Mouse (Mus musculus) intestine, postnatal 0 days (tissue): Measurements from ENCODE around the gene Fat1. TPM values are rescaled to one million over a fixed set of nuclear protein-coding genes. Genes with fewer than 3 reads are reported as not detected.

Experiments
- ATAC-seq: fragments of 200-750 bp; cut with Nextera tagmentation; 2 replicates; pipeline ENCODE4 v1.8.0; 2017; ENCODE audit warnings: mild to moderate bottlenecking, moderate TSS enrichment, moderate library complexity
- H3K27ac ChIP-seq: fragments of 300-500 bp; sonication (generic); 2 replicates; pipeline ENCODE4 v1.5.1; 2014; ENCODE audit warnings: mild to moderate bottlenecking, low read depth, low read length, moderate library complexity
- H3K27me3 ChIP-seq: fragments of 300-500 bp; sonication (generic); replicated peaks from 2 replicates; pipeline ENCODE4 v1.6.1; 2014; ENCODE audit warnings: low read length, mixed read lengths; ENCODE audit not compliant: control insufficient read depth, insufficient read depth
- H3K36me3 ChIP-seq: fragments of 300-500 bp; sonication (generic); 2 replicates; pipeline ENCODE4 v1.6.1; 2014; ENCODE audit warnings: mild to moderate bottlenecking, moderate library complexity; ENCODE audit not compliant: control insufficient read depth, insufficient read depth
- H3K4me1 ChIP-seq: fragments of 300-500 bp; sonication (generic); replicated peaks from 2 replicates; pipeline ENCODE4 v1.6.1; 2014; ENCODE audit warnings: antibody characterized with exemption, low read length, mixed read lengths; ENCODE audit not compliant: control insufficient read depth, insufficient read depth
- H3K4me2 ChIP-seq: fragments of 300-500 bp; sonication (generic); replicated peaks from 2 replicates; pipeline ENCODE4 v1.6.1; 2014; ENCODE audit warnings: low read depth, mild to moderate bottlenecking, moderate library complexity
- H3K4me3 ChIP-seq: fragments of 300-500 bp; sonication (generic); 2 replicates; pipeline ENCODE4 v1.5.1; 2014; ENCODE audit warnings: low read depth, low read length
- H3K9ac ChIP-seq: fragments of 300-500 bp; sonication (generic); 2 replicates; pipeline ENCODE4 v1.6.1; 2014; ENCODE audit warnings: mild to moderate bottlenecking, low read depth, low read length
- H3K9me3 ChIP-seq: fragments of 300-500 bp; sonication (generic); 2 replicates; pipeline ENCODE4 v1.6.1; 2016; ENCODE audit warnings: mixed run types; ENCODE audit not compliant: control insufficient read depth
- CTCF ChIP-seq: sonication (generic); IDR thresholded peaks from 2 replicates; pipeline ENCODE4 v1.5.1; 2016; ENCODE audit warnings: low read depth, mild to moderate bottlenecking, control low read depth, antibody characterized with exemption, moderate library complexity
- whole genome bisulfite sequencing: fragments of 180-500 bp; shearing (Covaris S2); extraction: QIAGEN DNeasy Blood & Tissue Kit; methylation state at CpG from one replicate; pipeline ENCODE4 v1.1.7; 2014; 5-methylcytosine and 5-hydroxymethylcytosine counted together
- polyA plus RNA-seq: library from polyadenylated mRNA; unstranded; fragments of >200 nt; fragmentation: Nextera tagmentation; extraction: Ambion mirVana; gene quantifications from 2 replicates; pipeline ENCODE4 v1.2.1, GENCODE M21; 2015

Fat1 gene
- polyA plus RNA-seq, 1 experiment from 2014 or later = 10.4 TPM

DNA sequence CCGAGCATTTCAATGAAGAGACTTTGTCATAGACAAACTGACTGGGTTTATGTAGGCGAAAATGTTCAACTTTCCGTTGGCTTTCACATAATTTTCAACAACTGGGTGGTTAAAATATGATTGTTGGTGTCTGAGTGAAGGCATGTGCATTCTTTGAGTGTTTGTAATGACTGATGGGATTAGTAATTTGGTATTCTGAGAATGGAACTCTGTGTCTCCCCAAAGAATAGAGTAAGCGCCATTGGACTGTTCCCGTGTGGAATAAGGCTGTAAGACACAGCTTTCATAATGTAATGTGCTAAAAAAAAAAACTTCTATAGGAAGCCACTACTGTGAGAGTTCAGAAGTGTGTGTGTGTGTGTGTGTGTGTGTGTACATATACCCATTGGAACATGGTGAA, 84.0 kb downstream of the Fat1 start:
- 80% methylated on average over 5 of the region's 5 CpGs for WGBS
- TF ChIP-seq CTCF = no peak
- Histone ChIP-seq H3K36me3 (peaks cover 58% of the 10 kb centered on the region), H3K4me1 (no peaks in the 10 kb centered on the region), H3K4me2 (no peak overlapping the region), H3K27ac (no peak overlapping the region), H3K4me3 (no peak overlapping the region), H3K27me3 (no peaks in the 10 kb centered on the region), H3K9me3 (0 out of 2 replicates have a peak, but pooled peaks cover 6% of the 10 kb centered on the region), H3K9ac (no peak overlapping the region)
- no peak for ATAC-seq

DNA sequence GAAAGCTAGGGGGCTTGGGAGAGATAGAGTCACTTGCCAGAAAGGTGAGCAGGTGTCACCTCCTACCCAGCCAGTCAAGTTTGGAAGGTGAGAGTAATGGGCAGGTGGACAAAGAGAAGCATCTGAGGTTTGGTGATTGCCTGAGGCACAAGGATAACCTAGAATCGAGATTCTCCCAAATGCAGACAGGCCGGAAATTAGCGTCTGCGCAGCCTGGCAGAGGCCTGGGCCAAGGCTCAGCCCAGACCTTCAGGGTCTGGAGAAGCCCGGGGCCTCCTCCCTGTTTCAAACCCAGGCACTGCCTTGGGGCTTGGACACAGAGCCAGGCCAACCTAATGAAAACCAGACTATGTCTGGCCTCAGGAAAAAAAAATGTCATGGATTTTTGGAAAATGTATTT, 85.9 kb downstream of the Fat1 start:
- no peak for TF ChIP-seq CTCF
- H3K4me2 ChIP-seq = no peak overlapping the region
- H3K9ac ChIP-seq = no peak overlapping the region
- H3K27me3 ChIP-seq = no peaks in the 10 kb centered on the region
- no peak; the same call in 1 of the 2 replicates for ATAC-seq
- H3K9me3 ChIP-seq = 0 out of 2 replicates have a peak, but pooled peaks cover 10% of the 10 kb centered on the region
- WGBS = 89% methylated on average over 5 of the region's 5 CpGs
- H3K4me3 ChIP-seq = no peak overlapping the region
- H3K36me3 ChIP-seq = peaks cover 66% of the 10 kb centered on the region
- H3K4me1 ChIP-seq = no peaks in the 10 kb centered on the region
- no peak overlapping the region for H3K27ac ChIP-seq

GRCm38 (mm10) chr8:45021911-45022665, 86.8 kb downstream of the Fat1 start:
- WGBS = 87% methylated on average over 21 of the region's 21 CpGs
- no peak overlapping the region for H3K27ac ChIP-seq
- no peak for TF ChIP-seq CTCF
- no peaks in the 10 kb centered on the region for H3K4me1 ChIP-seq
- H3K9me3 ChIP-seq = 0 out of 2 replicates have a peak, but pooled peaks cover 10% of the 10 kb centered on the region
- H3K27me3 ChIP-seq = no peaks in the 10 kb centered on the region
- no peak overlapping the region for H3K9ac ChIP-seq
- no peak overlapping the region for H3K4me3 ChIP-seq
- no peak for ATAC-seq
- no peak overlapping the region for H3K4me2 ChIP-seq
- H3K36me3 ChIP-seq = peaks cover 72% of the 10 kb centered on the region

- Histone ChIP-seq H3K9ac (no peak overlapping the region), H3K36me3 (peaks cover 87% of the 10 kb centered on the region), H3K4me3 (no peak overlapping the region), H3K27me3 (no peaks in the 10 kb centered on the region), H3K4me2 (no peak overlapping the region), H3K9me3 (0 out of 2 replicates have a peak, but pooled peaks cover 10% of the 10 kb centered on the region), H3K27ac (no peak overlapping the region), H3K4me1 (no peaks in the 10 kb centered on the region)
- WGBS = 55% methylated on average over 6 of the region's 6 CpGs
- no peak for TF ChIP-seq CTCF
- no peak for ATAC-seq
Measured at GRCm38 (mm10) chr8:45028081-45028497, 92.8 kb downstream of the Fat1 start.

- H3K27me3 ChIP-seq = no peaks in the 10 kb centered on the region
- no peak overlapping the region for H3K9ac ChIP-seq
- H3K4me2 ChIP-seq = no peak overlapping the region
- H3K36me3 ChIP-seq = peaks cover 90% of the 10 kb centered on the region
- no peak for TF ChIP-seq CTCF
- WGBS = 73% methylated on average over 15 of the region's 15 CpGs
- no peaks in the 10 kb centered on the region for H3K9me3 ChIP-seq
- no peaks in the 10 kb centered on the region for H3K4me1 ChIP-seq
- ATAC-seq = peak; percentile 28; the same call in 1 of the 2 replicates
- no peak overlapping the region for H3K27ac ChIP-seq
- H3K4me3 ChIP-seq = no peak overlapping the region
Measured at GRCm38 (mm10) chr8:45038350-45038749, 103.1 kb downstream of the Fat1 start.

DNA sequence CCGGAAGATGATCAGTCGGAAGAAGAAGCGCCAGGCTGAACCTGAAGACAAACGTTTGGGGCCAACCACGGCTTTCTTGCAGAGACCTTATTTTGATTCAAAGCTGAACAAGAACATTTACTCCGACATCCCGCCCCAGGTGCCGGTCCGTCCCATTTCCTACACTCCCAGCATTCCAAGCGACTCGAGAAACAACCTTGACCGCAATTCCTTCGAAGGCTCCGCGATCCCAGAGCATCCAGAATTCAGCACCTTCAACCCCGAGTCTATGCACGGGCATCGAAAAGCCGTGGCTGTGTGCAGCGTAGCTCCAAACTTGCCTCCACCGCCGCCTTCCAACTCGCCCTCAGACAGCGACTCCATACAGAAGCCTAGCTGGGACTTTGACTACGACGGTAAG, 108.9 kb downstream of the Fat1 start:
- WGBS = 96% methylated on average over 26 of the region's 26 CpGs
- H3K4me2 ChIP-seq = no peak overlapping the region

More for the DNA sequence above, 108.9 kb downstream of the Fat1 start:
- H3K36me3 ChIP-seq = peaks cover 77% of the 10 kb centered on the region
- no peak for TF ChIP-seq CTCF
- H3K4me3 ChIP-seq = no peak overlapping the region
- H3K27ac ChIP-seq = no peak overlapping the region
- H3K9me3 ChIP-seq = no peaks in the 10 kb centered on the region
- H3K9ac ChIP-seq = no peak overlapping the region
- no peaks in the 10 kb centered on the region for H3K27me3 ChIP-seq
- ATAC-seq = no peak
- no peaks in the 10 kb centered on the region for H3K4me1 ChIP-seq
